Mouse (Mus musculus) embryonic facial prominence, embryonic 13.5 days (tissue): ENCODE results near the gene Cabp2. TPM values are rescaled to one million over a fixed set of nuclear protein-coding genes. Genes with fewer than 3 reads are reported as not detected.
A peak's percentile ranks its signal among the peaks of the same experiment; 100 is the strongest.
"Not testable (repeated sequence)": the region's sequence is repeated elsewhere in the genome, so short reads cannot be mapped to it uniquely, and the experiment has no call there.

Experiments used
- ATAC-seq: fragments of 200-750 bp; cut with Nextera tagmentation; 2 replicates; pipeline ENCODE4 v1.8.0; 2017; ENCODE audit warnings: low read depth; ENCODE audit not compliant: insufficient number of reproducible peaks, insufficient read depth, low FRiP score, low TSS enrichment
- H3K27ac ChIP-seq: fragments of 300-500 bp; sonication (generic); 2 replicates; pipeline ENCODE4 v1.5.1; 2015; ENCODE audit warnings: moderate library complexity, mild to moderate bottlenecking, inconsistent platforms
- H3K27me3 ChIP-seq: fragments of 300-500 bp; sonication (generic); 2 replicates; pipeline ENCODE4 v1.6.1; 2015; ENCODE audit warnings: mild to moderate bottlenecking, inconsistent platforms
- H3K36me3 ChIP-seq: fragments of 300-500 bp; sonication (generic); 2 replicates; pipeline ENCODE4 v1.6.1; 2015; ENCODE audit warnings: mild to moderate bottlenecking, inconsistent platforms
- H3K4me1 ChIP-seq: fragments of 300-500 bp; sonication (generic); 2 replicates; pipeline ENCODE4 v1.6.1; 2015; ENCODE audit warnings: inconsistent platforms
- H3K4me2 ChIP-seq: fragments of 300-500 bp; sonication (generic); 2 replicates; pipeline ENCODE4 v1.6.1; 2015; ENCODE audit warnings: moderate library complexity, mild to moderate bottlenecking, inconsistent platforms
- H3K4me3 ChIP-seq: fragments of 300-500 bp; sonication (generic); 2 replicates; pipeline ENCODE4 v1.5.1; 2015; ENCODE audit warnings: mild to moderate bottlenecking, inconsistent platforms
- H3K9ac ChIP-seq: fragments of 300-500 bp; sonication (generic); 2 replicates; pipeline ENCODE4 v1.6.1; 2015; ENCODE audit warnings: mild to moderate bottlenecking, inconsistent platforms
- H3K9me3 ChIP-seq: fragments of 300-500 bp; sonication (generic); 2 replicates; pipeline ENCODE4 v1.6.1; 2016; ENCODE audit warnings: inconsistent platforms
- WGBS: fragments of 180-500 bp; shearing (Covaris S2); methylation state at CpG from one replicate; pipeline ENCODE4 v1.1.7; 2015; ENCODE audit warnings: mixed read lengths; 5-methylcytosine and 5-hydroxymethylcytosine counted together
- polyA plus RNA-seq: library from polyadenylated mRNA; unstranded; fragments of >200 nt; fragmentation: Nextera tagmentation; extraction: Ambion mirVana; gene quantifications from 2 replicates; pipeline ENCODE4 v1.2.1, GENCODE M21; 2015

Gene Cabp2
- polyA plus RNA-seq, 1 experiment from 2014 or later = not detected

- Histone ChIP-seq H3K27me3 (no peaks in the 10 kb centered on the region), H3K27ac (no peak overlapping the region), H3K9ac (0 out of 2 replicates have a peak overlapping the region, but pooled peaks have one; percentile 11), H3K9me3 (no peaks in the 10 kb centered on the region), H3K4me1 (peaks cover 14% of the 10 kb centered on the region), H3K4me3 (no peak overlapping the region), H3K4me2 (no peak overlapping the region), H3K36me3 (peaks cover 54% of the 10 kb centered on the region)
- ATAC-seq = no peak
- 84% methylated on average over 4 of the region's 4 CpGs for WGBS
These were observed 48.7 kb downstream of the Cabp2 start for GRCm38 (mm10) chr19:4130106-4130505.

DNA sequence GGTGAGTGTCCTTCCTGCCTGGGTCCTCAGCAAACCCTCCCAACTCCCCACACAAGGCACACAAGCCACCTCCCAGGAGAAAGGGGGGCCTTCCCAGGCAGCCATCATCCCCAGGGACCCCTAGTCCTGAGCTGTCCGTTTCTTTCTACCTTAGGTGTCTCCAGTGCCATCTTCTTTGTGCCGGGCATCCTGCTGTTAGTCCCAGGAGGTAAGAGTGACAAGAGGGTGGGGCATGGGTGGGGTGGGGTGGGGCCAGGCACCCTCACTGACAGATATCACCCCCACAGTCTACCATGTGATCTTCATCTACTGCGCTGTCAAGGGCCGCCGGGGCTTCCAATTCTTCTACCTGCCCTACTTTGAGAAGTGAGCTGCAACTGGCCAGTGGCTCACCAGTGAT is 49.7 kb downstream of the Cabp2 start:
- H3K27ac ChIP-seq = no peak overlapping the region
- H3K9me3 ChIP-seq = no peaks in the 10 kb centered on the region
- WGBS = 88% methylated on average over 5 of the region's 5 CpGs
- H3K36me3 ChIP-seq = peaks cover 54% of the 10 kb centered on the region
- no peaks in the 10 kb centered on the region for H3K27me3 ChIP-seq
- ATAC-seq = no peak
- no peak overlapping the region for H3K9ac ChIP-seq
- peaks cover 13% of the 10 kb centered on the region for H3K4me1 ChIP-seq
- no peak overlapping the region for H3K4me2 ChIP-seq
- no peak overlapping the region for H3K4me3 ChIP-seq

DNA sequence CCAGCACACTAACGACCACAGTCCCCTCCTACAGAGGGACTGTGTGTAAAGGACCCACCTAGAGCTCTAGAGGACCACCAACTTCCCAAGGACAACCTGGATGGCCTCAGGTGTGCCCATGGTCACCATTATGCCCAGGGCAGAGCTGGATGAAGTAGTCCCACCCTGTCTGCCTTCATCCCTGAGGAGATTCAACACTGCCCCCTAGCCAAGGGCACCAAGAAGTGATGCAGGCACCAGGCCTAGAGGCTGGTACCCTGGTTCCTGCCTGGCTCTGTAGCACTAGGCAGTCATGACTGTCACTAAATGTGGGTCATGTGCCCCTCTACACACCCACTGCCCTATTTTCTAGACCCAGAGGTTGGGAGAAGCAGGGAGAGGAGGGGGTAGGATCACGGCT is 50.4 kb downstream of the Cabp2 start:
- Histone ChIP-seq H3K36me3 (peaks cover 54% of the 10 kb centered on the region), H3K9me3 (no peaks in the 10 kb centered on the region), H3K4me2 (no peak overlapping the region), H3K27ac (no peak overlapping the region), H3K9ac (no peak overlapping the region), H3K4me3 (no peak overlapping the region), H3K4me1 (peaks cover 9% of the 10 kb centered on the region), H3K27me3 (no peaks in the 10 kb centered on the region)
- 82% methylated on average over 2 of the region's 2 CpGs for WGBS
- no peak for ATAC-seq

DNA sequence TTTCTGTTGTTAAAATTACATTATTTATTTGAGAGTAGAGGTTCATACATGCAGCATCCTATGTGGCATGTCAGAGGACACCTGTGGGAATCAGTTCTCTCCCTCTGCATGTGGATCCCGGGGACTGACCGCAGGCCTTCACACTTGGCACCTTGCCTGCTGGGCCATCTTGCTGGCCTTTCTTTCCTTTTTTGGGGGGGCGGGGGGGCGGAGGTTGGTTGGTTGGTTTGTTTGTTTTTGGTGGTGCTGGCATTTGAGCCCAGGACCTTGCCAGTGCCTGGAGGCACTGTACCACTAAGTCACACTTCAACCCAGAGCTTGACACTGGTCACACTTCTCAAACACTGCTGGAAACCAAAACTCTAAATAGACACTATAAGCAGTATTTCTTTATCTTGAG is 53.0 kb downstream of the Cabp2 start:
- no peaks in the 10 kb centered on the region for H3K9me3 ChIP-seq
- no peak overlapping the region for H3K4me2 ChIP-seq
- H3K36me3 ChIP-seq = peaks cover 35% of the 10 kb centered on the region
- H3K27ac ChIP-seq = no peak overlapping the region
- H3K27me3 ChIP-seq = no peaks in the 10 kb centered on the region
- no peak for ATAC-seq
- H3K4me3 ChIP-seq = no peak overlapping the region
- 91% methylated on average over 4 of the region's 4 CpGs for WGBS
- no peaks in the 10 kb centered on the region for H3K4me1 ChIP-seq
- H3K9ac ChIP-seq = no peak overlapping the region

- H3K27me3 ChIP-seq, ATAC-seq, H3K9me3 ChIP-seq, H3K4me1 ChIP-seq, H3K4me2 ChIP-seq, H3K4me3 ChIP-seq, H3K27ac ChIP-seq, H3K9ac ChIP-seq: not testable (repeated sequence)
- H3K36me3 ChIP-seq = peaks cover 25% of the 10 kb centered on the region
- 78% methylated on average over 6 of the region's 6 CpGs for WGBS
These were observed 54.0 kb downstream of the Cabp2 start for GRCm38 (mm10) chr19:4135229-4135962.

- not testable (repeated sequence) for H3K4me3 ChIP-seq, ATAC-seq, H3K4me1 ChIP-seq, H3K27ac ChIP-seq, H3K27me3 ChIP-seq, H3K9me3 ChIP-seq, H3K4me2 ChIP-seq, H3K9ac ChIP-seq
- WGBS = 25% methylated on average over 8 of the region's 8 CpGs
- peaks cover 24% of the 10 kb centered on the region for H3K36me3 ChIP-seq
These were observed 54.6 kb downstream of the Cabp2 start for GRCm38 (mm10) chr19:4135963-4136345.

DNA sequence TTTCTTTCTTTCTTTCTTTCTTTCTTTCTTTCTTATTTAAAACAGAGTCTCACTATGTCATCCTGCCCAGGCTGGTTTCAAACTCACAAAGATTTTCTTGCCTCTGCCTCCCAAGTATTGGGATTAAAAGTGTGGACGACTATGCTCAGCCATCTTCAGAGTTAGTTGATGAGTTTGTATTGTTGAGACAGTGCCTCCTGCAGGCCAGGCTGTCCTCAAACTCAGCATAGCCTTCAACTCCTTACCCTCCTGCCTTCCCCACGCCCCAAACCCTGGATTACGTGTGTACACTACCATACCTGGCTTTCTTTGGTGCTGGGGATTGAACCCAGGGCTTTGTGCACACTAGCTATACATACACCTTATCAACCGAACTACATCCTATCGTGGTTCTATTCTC is 55.1 kb downstream of the Cabp2 start:
- Histone ChIP-seq H3K4me3 (no peak overlapping the region), H3K27ac (no peak overlapping the region), H3K4me2 (no peak overlapping the region), H3K4me1 (no peaks in the 10 kb centered on the region), H3K9ac (no peak overlapping the region), H3K9me3 (no peaks in the 10 kb centered on the region), H3K36me3 (peaks cover 19% of the 10 kb centered on the region), H3K27me3 (no peaks in the 10 kb centered on the region)
- 71% methylated on average over 5 of the region's 5 CpGs for WGBS
- no peak for ATAC-seq

Other genes starting within 250 kb of the Cabp2 start
- gene Chka, start 229.8 kb upstream of the Cabp2 start, polyA plus RNA-seq = 54.8 and 56.5 TPM in 2 replicates
- 53.7 and 58.0 TPM in 2 replicates for gene Tcirg1, start 174.4 kb upstream of the Cabp2 start, polyA plus RNA-seq
- 258 and 278 TPM in 2 replicates for gene Ndufs8, start 168.8 kb upstream of the Cabp2 start, polyA plus RNA-seq
- 1.6 and 1.7 TPM in 2 replicates for gene Aldh3b1, start 151.8 kb upstream of the Cabp2 start, polyA plus RNA-seq
- 15.8 and 16.6 TPM in 2 replicates for gene Unc93b1, start 146.4 kb upstream of the Cabp2 start, polyA plus RNA-seq
- 0.24 TPM in 1 of 2 replicates, not detected in the other for gene Aldh3b3, start 122.9 kb upstream of the Cabp2 start, polyA plus RNA-seq
- 7.9 and 8.2 TPM in 2 replicates for gene Aldh3b2, start 109.2 kb upstream of the Cabp2 start, polyA plus RNA-seq
- 3.1 and 3.7 TPM in 2 replicates for gene Acy3, start 95.0 kb upstream of the Cabp2 start, polyA plus RNA-seq
- gene Tbx10, start 88.8 kb upstream of the Cabp2 start, polyA plus RNA-seq = not detected in 2 replicates
- 36.5 and 37.8 TPM in 2 replicates for gene Nudt8, start 81.0 kb upstream of the Cabp2 start, polyA plus RNA-seq
- gene Gm49405, start 81.0 kb upstream of the Cabp2 start, polyA plus RNA-seq = 5.6 and 6.5 TPM in 2 replicates
- gene Doc2g, start 78.3 kb upstream of the Cabp2 start, polyA plus RNA-seq = 7.3 and 8.1 TPM in 2 replicates
- 178 and 206 TPM in 2 replicates for gene Ndufv1, start 68.8 kb upstream of the Cabp2 start, polyA plus RNA-seq
- gene Gstp1, start 43.6 kb upstream of the Cabp2 start, polyA plus RNA-seq = 535 and 609 TPM in 2 replicates
- gene Gstp2, start 35.6 kb upstream of the Cabp2 start, polyA plus RNA-seq = 1.2 and 3.4 TPM in 2 replicates
- gene Gstp3, start 22.0 kb upstream of the Cabp2 start, polyA plus RNA-seq = 0.32 and 0.41 TPM in 2 replicates
- 55.6 and 62.3 TPM in 2 replicates for gene Cdk2ap2, start 15.6 kb downstream of the Cabp2 start, polyA plus RNA-seq
- gene Pitpnm1, start 18.4 kb downstream of the Cabp2 start, polyA plus RNA-seq = 6.4 and 8.3 TPM in 2 replicates
- gene Aip, start 44.3 kb downstream of the Cabp2 start, polyA plus RNA-seq = 97.6 and 107 TPM in 2 replicates
- gene Gpr152, start 58.2 kb downstream of the Cabp2 start, polyA plus RNA-seq = not detected in 2 replicates
- gene Cabp4, start 62.5 kb downstream of the Cabp2 start, polyA plus RNA-seq = not detected in 2 replicates
- 129 and 150 TPM in 2 replicates for gene Coro1b, start 67.0 kb downstream of the Cabp2 start, polyA plus RNA-seq
- 2.8 and 3.0 TPM in 2 replicates for gene Ptprcap, start 72.0 kb downstream of the Cabp2 start, polyA plus RNA-seq
- 65.5 and 69.6 TPM in 2 replicates for gene Rps6kb2, start 81.8 kb downstream of the Cabp2 start, polyA plus RNA-seq
- 1.7 and 3.0 TPM in 2 replicates for gene Carns1, start 93.9 kb downstream of the Cabp2 start, polyA plus RNA-seq
- 1.8 and 3.1 TPM in 2 replicates for gene Tbc1d10c, start 109.7 kb downstream of the Cabp2 start, polyA plus RNA-seq
- gene Ppp1ca, start 110.5 kb downstream of the Cabp2 start, polyA plus RNA-seq = 788 and 789 TPM in 2 replicates
- gene Rad9a, start 120.1 kb downstream of the Cabp2 start, polyA plus RNA-seq = 34.1 and 37.3 TPM in 2 replicates
- 11.1 and 11.5 TPM in 2 replicates for gene Clcf1, start 132.7 kb downstream of the Cabp2 start, polyA plus RNA-seq
- gene AC109138.7, start 132.8 kb downstream of the Cabp2 start, polyA plus RNA-seq = not detected in 2 replicates
- gene Pold4, start 150.3 kb downstream of the Cabp2 start, polyA plus RNA-seq = 21.2 and 24.9 TPM in 2 replicates
- 17.4 and 20.3 TPM in 2 replicates for gene Ssh3, start 187.6 kb downstream of the Cabp2 start, polyA plus RNA-seq
- 12.6 and 13.5 TPM in 2 replicates for gene Ankrd13d, start 201.6 kb downstream of the Cabp2 start, polyA plus RNA-seq
- 17.0 and 19.6 TPM in 2 replicates for gene Grk2, start 224.6 kb downstream of the Cabp2 start, polyA plus RNA-seq